Mouse (Mus musculus): Measurements from ENCODE around the gene Spg21.

The Spg21 gene

GRCm38 (mm10) chr9:65535789-65536469 is 75.2 kb downstream of the Spg21 start:
- DNase-seq (ENCODE audit: low spot score), result no peak

GRCm38 (mm10) chr9:65536491-65536890 is 75.7 kb downstream of the Spg21 start:
- DNase-seq (ENCODE audit: low spot score), result no peak
